Mouse (Mus musculus) thymus, adult 18-20 months (tissue): ENCODE results near the gene Tmem158.

ENCODE experiments used
- DNase-seq, 2 experiments: peaks; one replicate each; pipeline ENCODE4 v3.0.0; 2022; ENCODE audit warnings: mixed read lengths in 2 of 2

The Tmem158 gene

GRCm38 (mm10) chr9:123245146-123245545 lies 15.4 kb downstream of the Tmem158 start:
- no peak for DNase-seq

GRCm38 (mm10) chr9:123243988-123244387 lies 16.6 kb downstream of the Tmem158 start:
- no peak for DNase-seq

- DNase-seq, result no peak
Observed at GRCm38 (mm10) chr9:123241191-123241590, 19.4 kb downstream of the Tmem158 start.

DNA sequence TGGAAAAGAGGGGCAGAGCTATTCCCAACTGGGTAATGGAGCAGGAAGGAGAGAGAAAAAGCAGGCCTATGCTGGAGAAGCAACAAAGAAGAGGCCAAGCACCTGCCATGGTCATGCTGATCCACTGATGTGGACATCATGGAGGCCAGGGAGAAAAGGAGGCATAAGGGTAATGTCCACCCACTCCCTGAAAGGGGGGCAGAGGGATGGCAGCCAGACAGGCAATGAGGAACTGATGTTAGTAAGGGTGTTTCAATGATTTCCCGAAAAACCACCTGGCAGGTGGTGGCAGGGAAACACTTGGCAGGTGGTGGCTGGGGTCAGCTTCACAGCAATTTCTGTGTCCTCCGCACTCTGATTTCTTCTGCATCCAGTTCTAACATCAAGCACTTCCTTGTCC lies 19.8 kb downstream of the Tmem158 start:
- DNase-seq, result no peak

GRCm38 (mm10) chr9:123240271-123240670 lies 20.3 kb downstream of the Tmem158 start:
- DNase-seq, result no peak

GRCm38 (mm10) chr9:123239651-123240050 lies 20.9 kb downstream of the Tmem158 start:
- DNase-seq, result no peak

DNA sequence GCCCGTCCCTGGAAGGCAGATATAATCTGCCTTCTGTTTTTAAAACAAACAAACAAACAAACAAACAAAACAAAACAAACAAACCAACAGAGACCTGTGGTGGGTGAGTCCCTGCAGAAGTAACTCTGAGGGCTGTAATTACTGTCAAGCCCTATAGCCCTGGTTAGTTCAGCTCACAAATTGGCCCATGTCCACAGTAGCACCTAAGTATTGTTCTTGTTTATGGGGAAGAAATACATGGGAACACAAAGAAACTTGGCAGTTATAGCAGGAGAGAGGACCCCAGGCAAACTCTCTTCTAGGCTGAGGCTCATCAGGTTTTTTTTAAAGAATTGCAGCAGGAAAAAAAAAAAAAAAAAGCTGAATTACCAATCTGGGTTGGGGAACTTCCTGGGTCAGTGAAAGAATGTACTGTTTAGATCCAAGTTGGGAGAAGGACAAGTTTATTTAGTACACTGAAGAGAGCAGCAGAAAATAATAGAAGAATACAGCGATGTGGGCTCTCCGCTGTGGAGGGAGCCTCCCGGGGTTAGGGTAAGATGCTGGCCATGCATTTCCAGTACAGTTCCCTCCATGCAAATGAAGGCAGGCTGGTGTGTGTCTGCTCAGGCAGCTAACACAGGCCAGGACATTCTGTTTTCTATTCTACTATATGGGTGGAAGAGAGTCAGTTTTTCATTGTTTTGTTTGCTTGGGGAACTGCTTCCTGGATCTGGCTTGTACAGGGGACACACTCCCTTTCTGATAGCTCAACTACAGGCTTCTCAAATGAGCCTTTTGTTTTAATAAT lies 22.1 kb downstream of the Tmem158 start:
- DNase-seq, result no peak

- no peak for DNase-seq
Observed at GRCm38 (mm10) chr9:123237739-123238138, 22.8 kb downstream of the Tmem158 start.

- no peak for DNase-seq
Observed at GRCm38 (mm10) chr9:123235621-123236020, 24.9 kb downstream of the Tmem158 start.

- DNase-seq, result no peak
Observed at GRCm38 (mm10) chr9:123229826-123230225, 30.7 kb downstream of the Tmem158 start.

GRCm38 (mm10) chr9:123228671-123229070 lies 31.9 kb downstream of the Tmem158 start:
- DNase-seq, result no peak

GRCm38 (mm10) chr9:123227106-123227750 lies 33.3 kb downstream of the Tmem158 start:
- no peak for DNase-seq

DNA sequence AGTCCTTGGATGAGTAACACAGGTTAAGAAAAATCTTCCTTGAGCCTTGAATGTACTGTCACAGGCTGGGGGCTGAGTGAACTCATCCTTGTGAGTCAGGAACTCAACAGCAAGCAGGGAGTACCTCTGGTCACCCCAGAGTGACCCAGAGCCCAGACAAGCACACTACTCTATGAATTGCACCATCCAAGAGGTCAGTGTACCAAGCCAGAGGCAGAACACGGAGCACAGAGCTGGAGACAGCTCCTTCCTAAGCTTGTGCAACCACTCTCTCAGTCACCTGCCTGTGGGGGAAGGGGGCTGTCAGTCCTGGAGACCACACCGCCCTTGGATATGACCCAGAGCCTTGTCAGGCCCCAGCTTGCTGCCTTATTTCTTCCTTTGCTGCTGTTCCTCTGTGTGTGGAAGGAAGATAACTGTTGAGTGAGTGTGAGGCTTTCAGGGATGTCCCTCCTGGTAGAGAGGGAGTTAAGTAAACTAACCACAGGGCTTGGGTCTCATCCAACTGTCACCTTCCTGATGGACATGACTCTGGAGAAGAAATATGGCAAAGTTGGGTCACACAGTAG lies 35.6 kb downstream of the Tmem158 start:
- DNase-seq, result no peak

DNA sequence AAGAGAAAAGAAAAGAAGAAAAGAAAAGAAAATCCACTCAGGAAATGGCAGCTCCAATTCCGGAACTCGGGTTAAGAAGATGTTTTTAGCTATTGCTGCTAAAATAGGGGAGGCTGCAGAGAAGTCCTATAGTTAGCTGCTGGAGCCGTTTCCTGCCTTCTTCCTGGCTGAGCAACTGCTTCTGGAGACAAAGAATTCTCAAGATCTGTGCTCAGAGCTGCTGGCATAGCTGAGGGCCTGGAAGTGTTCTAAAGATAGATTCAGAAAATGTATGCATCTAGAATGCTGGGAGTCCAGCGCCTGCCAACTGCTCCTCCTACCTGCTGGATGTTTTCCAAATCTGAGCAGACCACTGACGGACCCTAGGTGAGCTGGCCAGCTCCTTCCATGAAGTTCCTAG lies 40.7 kb downstream of the Tmem158 start:
- DNase-seq, result no peak

- DNase-seq, result no peak
Observed at GRCm38 (mm10) chr9:123215621-123216440, 44.7 kb downstream of the Tmem158 start, which contains the start of gene Cdcp1. TSS of gene Cdcp1 (minus strand) at chr9:123216038.

DNA sequence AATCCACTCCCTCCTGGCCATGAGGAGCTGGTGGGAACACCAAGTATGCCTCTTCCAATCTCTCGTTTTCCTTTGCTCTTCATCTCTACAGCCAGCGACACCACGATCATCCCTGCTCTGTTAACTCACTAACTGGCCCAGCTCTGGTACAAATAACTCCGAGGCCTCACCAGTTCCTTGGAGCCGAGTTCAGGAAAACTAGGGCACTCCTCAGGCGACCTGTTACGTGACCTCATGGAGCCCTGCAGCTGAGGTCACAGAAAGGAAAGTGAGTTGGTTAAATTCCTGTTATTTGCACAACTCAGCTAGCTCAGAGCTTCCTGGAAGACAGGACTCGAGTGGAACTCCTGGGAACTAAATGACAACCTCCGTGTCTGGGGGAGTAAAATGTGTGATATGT lies 47.2 kb downstream of the Tmem158 start:
- DNase-seq, result no peak
